Mouse (Mus musculus) thymus, postnatal 25 days (tissue): ENCODE measurements around the gene Abcg4.
A peak's percentile ranks its signal among the peaks of the same experiment; 100 is the strongest.

Experiments
- DNase-seq: peaks from one replicate; pipeline ENCODE4 v3.0.0; 2022

The Abcg4 gene

DNA sequence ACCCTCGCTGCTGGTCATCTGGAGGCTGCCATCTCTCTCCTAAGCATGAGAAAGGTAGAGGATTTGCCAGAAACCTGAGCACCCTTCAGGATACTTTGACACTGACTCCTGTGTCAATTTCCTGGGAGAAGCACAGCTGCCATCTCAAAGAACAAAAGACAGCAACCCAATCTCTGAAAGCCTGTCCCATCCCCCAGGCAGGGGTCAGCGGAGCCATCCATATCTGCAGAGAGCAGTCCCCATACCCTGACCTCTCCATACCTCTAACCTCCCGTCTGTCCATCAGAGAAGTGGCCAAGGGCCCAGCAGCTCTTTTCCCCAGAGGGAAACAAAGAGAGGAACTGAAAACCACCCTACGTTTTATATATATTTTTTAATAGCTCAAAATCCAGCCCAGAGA is 51.8 kb downstream of the Abcg4 start:
- peak; percentile 47 for DNase-seq

DNA sequence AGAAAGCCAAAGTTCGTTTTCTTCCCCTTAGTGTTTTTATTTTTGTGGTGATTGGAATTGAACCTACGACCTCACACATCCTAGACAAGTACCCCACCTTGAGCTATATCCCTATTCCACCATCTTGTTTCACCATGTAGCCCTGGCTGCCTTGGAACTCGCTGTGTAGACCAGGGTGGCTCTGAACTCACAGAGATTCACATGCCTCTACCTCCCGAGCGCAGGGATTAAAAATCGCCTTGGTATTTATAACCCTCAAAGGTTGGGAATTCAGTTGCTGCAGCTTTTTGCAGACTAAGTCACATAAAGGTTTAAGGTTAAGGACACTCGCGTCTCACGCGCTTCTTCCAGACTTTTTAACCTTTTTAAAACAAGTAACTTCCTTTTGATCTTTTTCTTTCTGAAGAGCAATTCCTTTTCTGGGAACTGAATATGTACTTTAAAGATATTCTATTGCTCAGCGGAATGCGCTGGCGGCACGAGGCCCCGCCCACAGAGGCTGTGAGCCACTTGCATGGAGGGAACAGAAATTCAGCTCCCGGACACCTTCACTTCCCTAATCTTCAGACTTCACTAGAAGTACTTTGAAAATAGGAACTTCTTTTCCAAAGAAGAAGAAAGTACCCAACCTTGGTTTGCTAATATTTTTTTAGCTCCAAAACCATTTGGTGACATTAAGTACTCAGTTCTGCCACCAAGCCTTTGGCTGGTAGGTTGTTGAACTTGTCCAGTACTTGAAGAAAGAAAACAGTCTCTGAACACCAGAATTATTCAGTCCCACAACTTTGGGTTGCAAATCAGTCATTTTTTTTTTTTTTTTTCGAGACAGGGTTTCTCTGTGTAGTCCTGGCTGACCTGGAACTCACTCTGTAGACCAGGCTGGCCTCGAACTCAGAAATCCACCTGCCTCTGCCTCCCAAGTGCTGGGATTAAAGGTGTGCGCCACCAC is 53.7 kb downstream of the Abcg4 start:
- peak; percentile 77 for DNase-seq

DNA sequence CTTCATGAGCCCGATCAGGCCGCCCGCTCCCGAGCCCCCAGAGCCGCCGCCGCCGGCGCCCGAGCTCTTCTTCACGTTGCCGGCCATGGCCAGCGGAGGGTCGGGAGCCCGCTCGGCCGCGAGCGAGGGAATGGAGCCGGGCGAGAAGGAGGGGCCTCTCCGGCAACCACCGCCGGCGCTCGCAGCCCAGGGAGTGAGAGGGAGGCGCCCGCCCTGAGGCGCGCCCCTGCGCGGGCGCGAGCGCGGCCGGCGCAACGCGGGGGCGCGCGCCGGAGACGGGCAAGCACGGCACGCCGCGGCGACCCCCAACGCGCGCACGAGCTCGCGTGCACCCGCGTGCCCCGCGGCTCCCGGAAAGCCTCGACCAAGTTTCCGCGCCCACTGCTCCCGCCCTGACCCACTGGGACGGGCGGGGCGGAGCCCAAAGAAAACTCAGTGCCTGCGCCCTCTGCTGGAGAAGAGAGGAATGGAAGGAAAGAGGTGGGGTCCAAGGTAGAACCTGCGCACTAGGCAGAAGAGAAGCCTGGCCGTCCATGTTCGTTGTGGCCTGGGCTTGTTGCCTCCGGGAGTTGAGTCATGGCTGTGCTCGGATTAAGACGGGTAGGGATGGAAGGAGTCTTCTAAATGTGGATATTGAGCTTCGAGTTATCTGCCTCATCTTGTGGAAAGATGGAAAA is 54.5 kb downstream of the Abcg4 start, which contains the start of gene Cbl:
Gene Cbl, minus strand, starts transcription at position 248 of the 677 bp plus-strand sequence.
- peak; percentile 100 for DNase-seq

DNA sequence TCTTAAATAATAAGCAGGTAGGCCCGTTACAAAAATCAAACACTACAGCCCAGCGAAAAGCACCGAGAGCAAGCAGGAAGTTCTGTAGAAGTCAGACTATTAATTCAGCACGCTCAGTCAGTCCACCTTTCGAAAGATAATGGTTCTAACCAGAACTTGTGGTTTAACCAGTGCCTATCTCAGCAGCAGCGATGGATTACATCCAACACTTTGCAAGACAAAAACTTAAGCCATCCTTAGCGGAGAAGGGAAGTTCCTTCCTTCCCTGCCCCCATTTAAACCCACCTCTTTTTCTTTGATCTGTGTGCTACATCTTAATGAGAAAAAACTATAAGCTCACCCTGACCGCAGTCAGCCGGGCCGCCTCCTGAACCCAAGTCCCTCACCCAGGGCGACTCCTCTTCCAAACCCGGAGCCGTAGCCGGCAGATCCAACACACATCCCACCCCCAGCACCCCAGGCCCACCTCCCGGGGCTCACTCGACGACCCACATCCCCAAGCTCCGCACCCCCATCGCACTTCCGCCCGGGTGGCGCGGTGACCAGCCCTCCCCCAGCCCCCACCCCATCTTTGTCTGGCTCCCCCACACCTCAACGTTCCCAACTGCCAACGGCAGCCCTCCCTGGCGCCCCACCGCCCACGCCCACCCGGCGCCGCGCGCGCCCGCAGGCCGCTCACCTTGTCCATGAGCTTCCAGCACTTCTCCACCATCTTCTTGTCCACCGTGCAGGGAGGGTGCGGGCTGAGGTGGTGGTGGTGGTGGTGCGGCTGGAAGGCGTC is 55.2 kb downstream of the Abcg4 start:
- DNase-seq = peak; percentile 78

DNA sequence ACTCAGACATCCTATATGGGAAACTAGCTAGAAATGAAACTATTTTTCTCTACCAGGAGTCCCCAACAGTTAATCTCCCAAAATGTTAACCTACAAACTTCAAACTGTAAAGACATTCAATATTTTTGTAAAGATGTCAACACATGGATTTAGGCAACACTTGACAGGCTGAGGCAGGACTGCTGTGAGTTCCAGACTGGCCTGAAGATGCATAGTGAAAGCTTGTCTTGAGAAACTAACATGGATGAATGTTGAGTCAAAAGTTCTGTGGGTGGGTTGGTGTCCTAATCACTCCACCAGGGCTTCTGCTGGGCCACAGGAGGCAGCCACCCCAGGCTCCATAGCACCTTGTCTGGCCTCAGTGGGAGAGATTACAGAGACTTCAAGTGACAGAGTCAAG is 56.8 kb downstream of the Abcg4 start:
- DNase-seq = no peak

DNA sequence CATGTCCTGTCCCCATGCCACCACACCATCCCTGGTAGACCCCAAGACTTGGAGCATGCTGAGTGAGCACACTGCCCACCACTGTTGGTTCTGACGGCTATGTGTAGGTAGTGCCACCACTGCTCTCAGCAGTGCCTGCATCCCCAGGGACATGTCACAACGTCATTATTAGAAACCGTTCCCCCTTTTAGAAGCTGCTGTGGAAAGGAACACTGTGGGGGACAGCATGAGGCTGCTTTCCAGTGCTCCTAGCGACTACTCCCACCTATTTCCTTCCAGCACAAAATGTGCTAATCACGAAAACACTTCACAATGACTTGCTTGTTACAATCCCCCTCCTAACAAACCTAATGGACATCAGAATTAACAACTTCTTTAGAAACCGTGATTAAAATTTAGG is 62.4 kb downstream of the Abcg4 start:
- DNase-seq = no peak
